Mouse (Mus musculus): ENCODE measurements around the gene Btbd11. TPM values are rescaled to one million over a fixed set of nuclear protein-coding genes. Genes with fewer than 3 reads are reported as not detected.

Btbd11 gene
- total and polyA plus RNA-seq, 3 experiments, result 10.1 to 18.5 (median 15.4) TPM

- H3K4me2 ChIP-seq (ENCODE audit: insufficient read depth, low read depth, poor library complexity, severe bottlenecking), result no peak overlapping the region
- H3K9me3 ChIP-seq (replicated peaks; ENCODE audit: low read length), result no peaks in the 10 kb centered on the region
- dilution Hi-C loops (cut with MboI; ENCODE audit: extremely low pct_ligation_motif_present, extremely low pct_unique_long_range_greater_than_20kb, low sequenced_read_pairs) (no loop called here), in situ Hi-C loops (cut with MboI; ENCODE audit: low pct_ligation_motif_present, low pct_unique_long_range_greater_than_20kb, low sequenced_read_pairs) (no loop called here)
- no peak overlapping the region for H3K4me3 ChIP-seq (replicated peaks in 1 of 3; ENCODE audit: low read depth in 2 of 3, low read length in 2 of 3, poor library complexity in 1 of 3)
- H3K4me1 ChIP-seq (ENCODE audit: control insufficient read depth in 1 of 2, insufficient read depth in 2 of 2), result peaks cover 5 to 63% of the 10 kb centered on the region in 2 experiments
- TF ChIP-seq MXI1 (IDR thresholded peaks at IDR 0.05; ENCODE audit: low read depth, low read length), result no peak
- no peak for TF ChIP-seq CHD2 (IDR thresholded peaks at IDR 0.05; ENCODE audit: low read length)
- no peak for TF ChIP-seq CTCF (conservative IDR thresholded peaks at IDR 0.05 in 1 of 2, IDR thresholded peaks at IDR 0.05 in 1 of 2; ENCODE audit: low read depth in 2 of 2, low read length in 2 of 2)
- no peak for TF ChIP-seq MEF2A (IDR thresholded peaks at IDR 0.05; ENCODE audit: borderline replicate concordance, low read depth, low read length)
- TF ChIP-seq CHD1 (IDR thresholded peaks at IDR 0.05; ENCODE audit: low read depth, low read length), result no peak
- TF ChIP-seq E2F4 (IDR thresholded peaks at IDR 0.05; ENCODE audit: insufficient replicate concordance, low read depth, low read length), result no peak
- no peak for TF ChIP-seq GABPA (IDR thresholded peaks at IDR 0.05; ENCODE audit: insufficient replicate concordance, low read depth, low read length)
- no peak for TF ChIP-seq RAD21 (IDR thresholded peaks at IDR 0.05; ENCODE audit: low read depth, low read length)
- TF ChIP-seq HCFC1 (IDR thresholded peaks at IDR 0.05; ENCODE audit: low read depth, low read length), result no peak
- no peak for TF ChIP-seq KAT2A (IDR thresholded peaks at IDR 0.05; ENCODE audit: insufficient replicate concordance, low read length)
- no peak for TF ChIP-seq SMC3 (IDR thresholded peaks at IDR 0.05; ENCODE audit: low read depth, low read length)
- no peak for TF ChIP-seq TBP (conservative IDR thresholded peaks at IDR 0.05; ENCODE audit: low read depth, low read length)
- TF ChIP-seq EP300 (IDR thresholded peaks at IDR 0.05; ENCODE audit: low read length), result no peak
- TF ChIP-seq POLR2A (IDR thresholded peaks at IDR 0.05; ENCODE audit: low read depth, low read length), result no peak
- TF ChIP-seq MAX (IDR thresholded peaks at IDR 0.05; ENCODE audit: low read length), result no peak
- TF ChIP-seq MAFK (IDR thresholded peaks at IDR 0.05; ENCODE audit: insufficient replicate concordance, low read length), result no peak
- no peak for DNase-seq (ENCODE audit: extremely low read depth)
- H3K36me3 ChIP-seq (replicated peaks in 1 of 2; ENCODE audit: control insufficient read depth in 1 of 2, insufficient read depth in 1 of 2, low read length in 1 of 2), result peaks cover 0 to 26% of the 10 kb centered on the region in 2 experiments
- H3K27me3 ChIP-seq (replicated peaks), result no peaks in the 10 kb centered on the region
- no peak overlapping the region for H3K27ac ChIP-seq (ENCODE audit: insufficient read depth, low read depth)
- no peaks in the 10 kb centered on the region for H3K79me2 ChIP-seq (replicated peaks; ENCODE audit: control insufficient read depth, extremely low read depth, insufficient read depth, poor library complexity, severe bottlenecking)
- no peak overlapping the region for H3K9ac ChIP-seq (ENCODE audit: insufficient read depth, low read depth)
These were observed 79.8 kb downstream of the Btbd11 start for GRCm38 (mm10) chr10:85466409-85466761.

- no peak overlapping the region for H3K4me3 ChIP-seq (replicated peaks in 1 of 3; ENCODE audit: low read depth in 2 of 3, low read length in 2 of 3, poor library complexity in 1 of 3)
- no peaks in the 10 kb centered on the region for H3K27me3 ChIP-seq (replicated peaks)
- H3K4me1 ChIP-seq (ENCODE audit: control insufficient read depth in 1 of 2, insufficient read depth in 2 of 2), result peaks cover 5 to 66% of the 10 kb centered on the region in 2 experiments
- in situ Hi-C loops (cut with MboI; ENCODE audit: low pct_ligation_motif_present, low pct_unique_long_range_greater_than_20kb, low sequenced_read_pairs), result no loop called here
- no peak overlapping the region for H3K27ac ChIP-seq (ENCODE audit: insufficient read depth, low read depth)
- no peaks in the 10 kb centered on the region for H3K79me2 ChIP-seq (replicated peaks; ENCODE audit: control insufficient read depth, extremely low read depth, insufficient read depth, poor library complexity, severe bottlenecking)
- H3K9ac ChIP-seq (ENCODE audit: insufficient read depth, low read depth), result no peak overlapping the region
- H3K9me3 ChIP-seq (replicated peaks; ENCODE audit: low read length), result no peaks in the 10 kb centered on the region
- no peak overlapping the region for H3K4me2 ChIP-seq (ENCODE audit: insufficient read depth, low read depth, poor library complexity, severe bottlenecking)
- H3K36me3 ChIP-seq (replicated peaks in 1 of 2; ENCODE audit: control insufficient read depth in 1 of 2, insufficient read depth in 1 of 2, low read length in 1 of 2), result peaks cover 0 to 26% of the 10 kb centered on the region in 2 experiments
- dilution Hi-C loops (cut with MboI; ENCODE audit: extremely low pct_ligation_motif_present, extremely low pct_unique_long_range_greater_than_20kb, low sequenced_read_pairs), result no loop called here
- DNase-seq (ENCODE audit: extremely low read depth), result no peak
- no peak for TF ChIP-seq MAFK (IDR thresholded peaks at IDR 0.05; ENCODE audit: insufficient replicate concordance, low read length)
- no peak for TF ChIP-seq TBP (conservative IDR thresholded peaks at IDR 0.05; ENCODE audit: low read depth, low read length)
- no peak for TF ChIP-seq ZNF384 (IDR thresholded peaks at IDR 0.05; ENCODE audit: low read depth, low read length)
- no peak for TF ChIP-seq IRF4 (IDR thresholded peaks at IDR 0.05; ENCODE audit: low read depth, low read length)
These were observed 80.8 kb downstream of the Btbd11 start for GRCm38 (mm10) chr10:85467393-85467792.

Measured in CH12.LX (cell line).